Mouse (Mus musculus) heart, adult 2 months (tissue): ENCODE results near the gene Tcf7l1.

Experiments used
- CTCF ChIP-seq: fragments of 200-600 bp; IDR thresholded peaks from 2 replicates; pipeline ENCODE4 v1.8.1; 2022; ENCODE audit warnings: antibody characterized with exemption, mild to moderate bottlenecking, moderate library complexity
- POLR2A ChIP-seq: fragments of 200-500 bp; IDR thresholded peaks from 2 replicates; pipeline ENCODE4 v1.6.1; 2011; ENCODE audit warnings: mild to moderate bottlenecking, low read depth, low read length, control low read depth; ENCODE audit not compliant: insufficient read depth

DNA sequence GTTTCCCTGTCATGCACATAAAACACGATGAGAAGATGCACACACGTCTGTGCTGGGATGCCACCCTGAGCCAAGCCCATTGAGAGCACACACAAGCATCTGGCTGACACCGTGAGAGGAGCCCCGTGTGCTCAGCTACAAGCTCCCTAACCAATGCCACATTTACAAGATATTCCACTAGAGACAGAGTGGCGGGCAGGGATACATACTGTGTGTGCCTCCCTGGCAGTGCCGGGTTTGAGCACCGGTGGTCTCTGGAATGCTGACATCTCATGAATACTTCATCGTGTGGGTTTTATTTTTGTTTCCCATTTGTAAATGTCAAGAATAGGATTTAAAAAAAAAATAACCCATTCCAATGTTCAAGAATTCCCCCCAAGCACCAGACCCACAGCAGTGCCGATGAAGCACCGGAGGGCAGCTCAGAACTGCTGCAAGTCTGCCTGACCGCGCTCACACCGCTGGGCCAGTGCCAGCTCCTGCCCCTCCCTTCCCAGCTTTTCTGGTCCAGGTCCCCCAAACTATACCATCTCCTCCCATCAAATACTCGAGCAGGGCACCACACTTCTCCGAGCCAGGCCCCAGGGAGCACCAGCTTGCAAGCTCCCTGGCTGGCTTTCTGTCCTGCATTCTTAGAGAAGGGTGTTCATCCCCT lies 65.2 kb downstream of the Tcf7l1 start:
- no peak for TF ChIP-seq CTCF
- TF ChIP-seq POLR2A, result no peak
